In the genomic region with DNA sequence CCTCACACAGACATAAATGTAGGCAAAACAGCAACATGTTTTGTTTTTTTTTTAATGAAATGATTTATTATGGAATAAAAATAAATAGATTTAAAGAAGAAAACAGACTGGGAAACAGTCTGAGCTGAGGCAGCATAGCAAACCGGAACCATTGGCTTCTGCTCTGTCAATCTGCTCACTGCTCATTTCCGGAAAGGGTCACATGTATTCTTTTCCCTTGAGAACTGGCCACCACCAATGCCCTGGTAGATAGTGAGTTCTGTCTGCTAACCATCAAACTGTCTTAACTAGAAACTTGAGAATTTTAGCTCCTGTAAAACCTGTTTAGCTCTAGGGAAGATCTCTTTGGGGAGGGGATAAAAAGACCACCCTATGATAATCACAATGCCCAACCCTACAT, we compare ENCODE assay signal across 26 mouse cellular contexts. TPM values are rescaled to one million over a fixed set of nuclear protein-coding genes. Genes with fewer than 3 reads are reported as not detected.
"Had no signal": no experiment of that assay in that cellular context is flagged by ENCODE, and none has a peak within 500 bp of the region (broad histone marks: within the 10 kb centered on the region; RNA-seq: fewer than 3 reads in every experiment).

No protein-coding gene starts in this region.

- H3K4me3 ChIP-seq: gastrocnemius, adult 2 months; heart, adult 2 months; heart, embryonic 12.5 days; hindbrain, embryonic 12.5 days; intestine, embryonic 15.5 days; layer of hippocampus, adult 2 months; left cerebral cortex, adult 2 months; limb, embryonic 10.5 days; limb, embryonic 12.5 days had no signal

- H3K27me3 ChIP-seq: heart, embryonic 12.5 days; hindbrain, embryonic 12.5 days; intestine, embryonic 15.5 days; limb, embryonic 12.5 days had no signal

- H3K27ac ChIP-seq: gastrocnemius, adult 2 months; heart, adult 2 months; hindbrain, embryonic 12.5 days; hindbrain, embryonic 14.5 days; intestine, embryonic 15.5 days; layer of hippocampus, adult 2 months; left cerebral cortex, adult 2 months; limb, embryonic 10.5 days; limb, embryonic 12.5 days had no signal

- ATAC-seq: hindbrain, embryonic 16.5 days; inflammation-experienced regulatory T-cells, adult 6 months; intestine, embryonic 15.5 days; intestine, postnatal 0 days had no signal

- H3K9ac ChIP-seq: heart, embryonic 12.5 days; hindbrain, embryonic 12.5 days; hindbrain, embryonic 14.5 days; intestine, embryonic 15.5 days; limb, embryonic 12.5 days had no signal

- H3K4me2 ChIP-seq: heart, embryonic 12.5 days; hindbrain, embryonic 12.5 days; hindbrain, embryonic 14.5 days; intestine, embryonic 15.5 days; limb, embryonic 12.5 days; liver, embryonic 11.5 days had no signal

- DNase-seq: gastrocnemius, adult 2 months; gastrocnemius, postnatal 14 days; gastrocnemius, postnatal 36 days; heart, adult 2 months; heart, postnatal 14 days; heart, postnatal 36 days; kidney, adult 18-20 months; kidney, adult 8-10 months; kidney, postnatal 10 days; kidney, postnatal 25 days; kidney, postnatal 4 days; liver had no signal

- H3K9me3 ChIP-seq: heart, embryonic 12.5 days; hindbrain, embryonic 12.5 days; intestine, embryonic 15.5 days; limb, embryonic 10.5 days; limb, embryonic 12.5 days had no signal

- H3K4me1 ChIP-seq: hindbrain, embryonic 12.5 days; intestine, embryonic 15.5 days had no signal

RNA-seq across cellular contexts. Expression of a gene that starts 44.0 kb away (rescaled TPM):
- total RNA-seq: hematopoietic stem cell, adult 5-6 weeks had no signal
- polyA plus RNA-seq: inflammation-experienced regulatory T-cells, adult 6 months; kidney, embryonic 14.5 days; limb, embryonic 10.5 days had no signal
